Mouse (Mus musculus): ENCODE measurements around the gene Sdk2.

Gene Sdk2

GRCm38 (mm10) chr11:113930112-113930511, 136.7 kb downstream of the Sdk2 start:
- DNase-seq (ENCODE audit: low spot score), result no peak

GRCm38 (mm10) chr11:113928831-113929230, 138.0 kb downstream of the Sdk2 start:
- DNase-seq (ENCODE audit: low spot score), result no peak

- no peak for DNase-seq (ENCODE audit: low spot score)
Measured at GRCm38 (mm10) chr11:113928291-113928690, 138.6 kb downstream of the Sdk2 start.

- DNase-seq (ENCODE audit: low spot score), result no peak
Measured at GRCm38 (mm10) chr11:113927826-113928225, 139.0 kb downstream of the Sdk2 start.

- DNase-seq (ENCODE audit: low spot score), result no peak
Measured at GRCm38 (mm10) chr11:113927231-113927630, 139.6 kb downstream of the Sdk2 start.

- no peak for DNase-seq (ENCODE audit: low spot score)
Measured at GRCm38 (mm10) chr11:113923137-113923536, 143.7 kb downstream of the Sdk2 start.

- no peak for DNase-seq (ENCODE audit: low spot score)
Measured at GRCm38 (mm10) chr11:113903131-113903860, 163.6 kb downstream of the Sdk2 start.

- DNase-seq (ENCODE audit: low spot score), result no peak
Measured at GRCm38 (mm10) chr11:113901906-113902305, 164.9 kb downstream of the Sdk2 start.

GRCm38 (mm10) chr11:113898671-113899070, 168.2 kb downstream of the Sdk2 start:
- DNase-seq (ENCODE audit: low spot score), result no peak

- no peak for DNase-seq (ENCODE audit: low spot score)
Measured at GRCm38 (mm10) chr11:113896006-113896405, 170.8 kb downstream of the Sdk2 start.

- DNase-seq (ENCODE audit: low spot score), result no peak
Measured at GRCm38 (mm10) chr11:113892924-113893323, 173.9 kb downstream of the Sdk2 start.

GRCm38 (mm10) chr11:113892067-113892466, 174.8 kb downstream of the Sdk2 start:
- no peak for DNase-seq (ENCODE audit: low spot score)

- no peak for DNase-seq (ENCODE audit: low spot score)
Measured at GRCm38 (mm10) chr11:113888156-113888750, 178.6 kb downstream of the Sdk2 start.

- DNase-seq (ENCODE audit: low spot score), result no peak
Measured at GRCm38 (mm10) chr11:113886299-113886698, 180.5 kb downstream of the Sdk2 start.

- no peak for DNase-seq (ENCODE audit: low spot score)
Measured at GRCm38 (mm10) chr11:113884962-113885361, 181.9 kb downstream of the Sdk2 start.

GRCm38 (mm10) chr11:113883031-113883430, 183.8 kb downstream of the Sdk2 start:
- no peak for DNase-seq (ENCODE audit: low spot score)

GRCm38 (mm10) chr11:113881864-113882263, 185.0 kb downstream of the Sdk2 start:
- no peak for DNase-seq (ENCODE audit: low spot score)

- no peak for DNase-seq (ENCODE audit: low spot score)
Measured at GRCm38 (mm10) chr11:113867066-113867465, 199.8 kb downstream of the Sdk2 start.

GRCm38 (mm10) chr11:113865627-113866026, 201.2 kb downstream of the Sdk2 start:
- DNase-seq (ENCODE audit: low spot score), result peak; percentile 81

- peak; percentile 12 for DNase-seq (ENCODE audit: low spot score)
Measured at GRCm38 (mm10) chr11:113863408-113863807, 203.4 kb downstream of the Sdk2 start.

GRCm38 (mm10) chr11:113855661-113856060, 211.2 kb downstream of the Sdk2 start:
- DNase-seq (ENCODE audit: low spot score), result no peak

GRCm38 (mm10) chr11:113851750-113852149, 215.1 kb downstream of the Sdk2 start:
- no peak for DNase-seq (ENCODE audit: low spot score)

- DNase-seq (ENCODE audit: low spot score), result no peak
Measured at GRCm38 (mm10) chr11:113849322-113849721, 217.5 kb downstream of the Sdk2 start.

- no peak for DNase-seq (ENCODE audit: low spot score)
Measured at GRCm38 (mm10) chr11:113843920-113844319, 222.9 kb downstream of the Sdk2 start.

Measured in adipocyte (in vitro differentiated cells).